Mouse (Mus musculus) kidney, adult 8-10 months (tissue): ENCODE measurements around the gene Cxcr6.

Experiments
- DNase-seq, 2 experiments: peaks; one replicate each; pipeline ENCODE4 v3.0.0; 2022

Cxcr6 gene

DNA sequence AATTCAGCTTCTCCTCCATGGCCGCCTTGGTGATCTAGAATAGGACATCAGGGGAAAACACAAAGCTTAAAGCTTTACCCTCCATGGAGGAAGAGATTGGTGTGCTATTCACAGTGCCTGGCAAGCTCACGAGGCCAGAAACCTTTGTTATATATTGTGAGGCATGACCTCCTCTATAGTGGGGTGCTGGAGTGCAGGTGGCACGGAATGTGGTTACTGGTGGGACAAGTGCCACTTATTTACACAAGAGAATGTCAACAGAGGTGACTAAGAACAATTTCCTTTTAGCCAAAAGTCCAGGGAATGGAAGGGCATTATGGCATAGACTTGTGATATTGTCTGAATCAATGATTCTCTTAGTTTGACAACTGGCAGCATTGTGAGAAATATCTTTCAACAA, 20.4 kb downstream of the Cxcr6 start:
- DNase-seq: no peak

DNA sequence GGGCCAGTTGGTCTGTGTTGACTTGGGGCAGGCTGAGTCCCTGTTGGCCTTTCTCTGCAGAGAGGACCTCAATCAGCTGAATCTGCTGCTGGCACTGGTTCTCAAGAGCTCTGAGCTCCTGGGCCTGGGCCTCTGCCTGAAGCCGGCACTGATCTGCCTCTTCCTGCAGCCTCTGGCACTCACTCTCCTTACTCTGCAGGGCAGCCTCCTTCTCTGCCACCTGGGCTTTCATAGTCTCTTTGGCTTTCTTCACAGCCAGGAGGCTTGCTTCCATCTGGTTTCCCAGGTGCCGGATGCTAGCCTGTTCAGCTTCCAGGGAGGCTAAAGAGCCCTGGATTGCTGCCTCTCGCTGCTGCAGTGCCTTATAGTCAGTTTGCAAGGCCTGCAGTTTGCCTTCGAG, 22.6 kb downstream of the Cxcr6 start:
- no peak for DNase-seq

DNA sequence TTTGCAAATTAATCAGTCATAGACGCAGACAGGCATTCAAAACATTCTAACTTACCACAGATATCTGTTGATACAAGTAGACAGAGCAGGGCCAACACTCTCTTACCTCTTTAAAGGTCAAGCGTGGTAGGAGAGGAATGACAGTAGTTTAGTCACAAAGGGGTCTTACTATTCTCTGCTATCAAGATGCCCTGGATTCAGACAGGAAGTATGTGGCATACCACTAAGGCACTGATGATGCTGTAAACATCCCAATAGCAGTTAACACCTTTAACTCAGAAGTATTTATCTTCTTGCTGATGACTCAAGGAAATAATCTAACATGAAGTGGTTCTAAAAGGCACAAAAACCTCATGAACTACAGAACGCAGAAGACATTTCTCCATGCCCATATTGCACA, 29.6 kb downstream of the Cxcr6 start:
- no peak for DNase-seq

DNA sequence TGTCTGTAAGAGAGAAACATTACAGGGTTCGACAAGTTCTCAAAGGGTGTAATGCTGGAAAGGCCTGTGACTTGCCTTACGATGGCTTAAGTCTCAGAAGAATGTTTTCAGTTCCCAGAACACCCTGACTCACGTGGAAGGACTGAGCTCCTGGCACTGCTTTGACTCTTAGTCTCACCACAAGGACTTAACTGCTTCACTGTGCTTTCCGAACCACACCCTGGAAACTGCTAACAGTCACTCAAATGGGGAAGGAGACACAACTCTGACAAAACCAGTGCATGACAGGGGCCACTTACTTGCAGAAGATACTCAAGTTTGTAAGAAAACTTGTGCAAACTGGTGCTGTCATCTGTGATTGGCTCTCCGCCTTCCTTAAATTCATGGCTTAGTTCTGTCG, 34.0 kb downstream of the Cxcr6 start:
- DNase-seq: no peak

DNA sequence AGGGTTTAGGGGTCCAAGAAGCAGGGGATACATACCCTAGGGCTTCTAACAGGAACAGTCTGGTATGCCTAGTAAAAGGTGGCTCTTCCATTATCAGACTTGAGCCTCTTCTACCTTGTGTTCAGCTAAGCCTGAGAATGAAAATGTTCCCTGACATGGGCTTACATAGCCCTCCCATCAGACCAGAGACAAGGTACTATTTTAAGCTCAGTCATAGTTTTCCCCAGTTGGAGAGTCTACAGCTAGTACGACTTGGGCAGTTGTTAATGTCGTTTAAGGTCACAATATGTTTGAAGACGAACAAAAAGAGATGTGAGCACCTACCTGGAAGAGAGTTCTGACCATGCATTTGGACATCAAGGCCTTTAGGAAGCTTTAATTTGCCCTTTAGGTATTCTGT, 38.2 kb downstream of the Cxcr6 start:
- no peak for DNase-seq

DNA sequence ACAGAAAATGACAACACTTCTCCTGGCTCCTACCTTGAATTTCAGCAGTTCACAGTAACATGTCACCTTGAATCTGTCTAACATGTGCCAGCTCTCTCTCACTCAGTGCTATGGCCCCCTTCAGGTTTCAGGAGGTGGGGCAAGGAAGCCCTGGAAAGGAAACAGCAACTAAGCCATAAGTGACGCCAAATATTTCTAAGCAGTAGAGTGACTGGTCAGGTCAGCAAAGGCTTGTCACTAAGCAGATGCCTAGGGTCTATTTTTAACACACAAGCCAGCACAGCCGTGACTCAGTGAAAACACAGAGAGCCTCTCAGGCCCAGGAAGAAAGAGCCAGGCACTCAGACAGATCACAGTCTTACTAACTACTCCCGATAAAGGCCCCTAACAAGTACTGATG, 38.8 kb downstream of the Cxcr6 start:
- no peak for DNase-seq

DNA sequence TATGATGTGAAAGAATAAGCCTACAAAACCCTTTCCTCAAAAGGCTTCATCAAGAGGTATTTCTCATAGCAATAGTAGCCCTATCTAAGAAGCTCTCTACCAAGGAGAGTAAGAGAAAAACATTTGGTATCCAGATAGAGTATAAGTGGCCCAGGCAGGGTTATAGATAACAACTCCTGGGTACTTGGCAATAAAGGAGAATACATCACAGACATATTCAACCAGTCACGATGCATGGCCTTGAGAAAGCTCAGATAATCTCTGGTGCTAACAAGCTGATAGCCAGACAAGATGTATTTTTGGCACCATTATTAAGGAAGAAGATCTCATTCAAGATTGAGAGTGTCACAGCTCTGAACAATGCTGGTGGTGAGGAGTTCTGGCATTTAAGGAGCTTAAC, 40.2 kb downstream of the Cxcr6 start:
- DNase-seq: no peak

DNA sequence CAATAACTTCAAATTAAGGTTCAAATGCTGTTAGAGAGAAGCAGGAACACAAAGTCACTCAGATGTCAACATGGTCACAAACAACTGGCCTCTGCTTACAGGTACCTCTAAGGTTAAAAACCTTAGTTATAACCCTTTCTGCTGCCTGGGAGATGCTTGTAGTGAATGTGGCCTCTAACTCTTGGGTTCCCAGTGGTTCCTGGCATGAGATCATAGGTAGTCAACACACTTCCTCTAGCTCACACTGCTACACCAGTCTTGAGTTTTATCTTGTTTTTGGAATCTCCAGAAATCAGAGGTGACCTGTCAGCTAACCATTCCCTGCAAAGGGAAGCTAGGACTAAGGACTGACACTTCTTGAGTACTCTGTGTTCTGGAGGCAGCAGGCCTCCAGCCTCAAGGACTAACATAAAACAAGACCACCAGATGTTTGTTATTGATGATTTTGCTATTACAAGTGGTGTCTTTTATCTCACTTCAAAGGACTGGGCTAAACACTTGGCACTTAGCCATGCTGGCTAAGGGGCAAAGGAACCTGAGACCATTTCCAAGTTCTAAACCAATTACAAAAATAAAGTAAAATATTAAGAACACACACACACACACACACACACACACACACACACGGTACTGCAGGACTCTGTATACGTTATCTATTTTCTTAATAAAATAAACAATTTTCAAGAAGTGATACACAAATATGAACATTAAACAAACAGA, 43.9 kb downstream of the Cxcr6 start:
- DNase-seq: no peak

DNA sequence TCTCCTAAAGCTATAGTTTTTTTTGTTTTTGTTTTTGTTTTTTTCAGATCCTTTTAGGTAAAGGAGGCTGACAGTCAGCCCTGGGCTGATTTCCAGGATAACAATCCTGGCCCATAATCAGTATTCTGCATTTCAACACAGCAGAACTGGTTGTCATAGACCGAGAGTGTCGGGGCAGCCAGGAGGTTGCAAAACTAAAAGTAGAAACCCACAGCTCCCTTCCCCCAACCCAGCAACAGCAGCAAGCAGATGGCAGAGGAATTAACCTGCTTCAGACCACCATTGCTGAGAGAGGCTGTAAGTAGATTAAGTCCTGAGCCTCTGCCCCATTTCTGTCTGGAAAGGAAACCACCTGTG, 44.4 kb downstream of the Cxcr6 start:
- no peak for DNase-seq

DNA sequence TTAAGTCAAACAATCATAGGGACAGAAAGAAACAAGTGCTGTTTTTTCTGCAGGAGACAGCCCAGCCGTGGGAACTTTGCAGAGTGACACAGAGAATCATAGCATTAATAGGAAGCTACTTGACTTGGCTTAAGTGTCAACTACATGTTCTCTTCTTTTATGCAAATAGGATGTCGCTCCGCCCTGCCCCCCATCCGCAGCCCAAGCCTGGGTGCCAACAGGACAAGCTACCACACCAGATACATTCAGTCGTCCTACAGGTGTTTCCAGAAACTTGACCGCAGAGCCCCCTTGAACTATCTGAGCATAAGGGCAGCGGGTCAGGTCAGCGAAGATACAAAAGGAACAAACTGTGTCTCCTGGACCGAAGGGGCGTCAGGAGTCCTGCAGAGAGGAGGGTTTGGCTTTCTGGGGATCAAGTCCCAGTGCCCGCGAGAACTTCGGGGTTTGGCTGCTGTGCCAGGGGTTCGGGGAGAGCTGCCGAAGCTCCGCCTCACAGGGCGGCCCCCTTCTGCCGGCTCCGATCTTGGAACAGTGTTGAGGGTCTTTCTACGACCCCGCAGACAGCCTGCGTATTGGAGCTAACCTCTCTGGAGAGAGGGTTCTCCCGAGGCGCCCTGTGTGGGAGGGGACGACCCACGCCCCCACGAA, 44.9 kb downstream of the Cxcr6 start:
- DNase-seq: peak; percentile 61 to 68

DNA sequence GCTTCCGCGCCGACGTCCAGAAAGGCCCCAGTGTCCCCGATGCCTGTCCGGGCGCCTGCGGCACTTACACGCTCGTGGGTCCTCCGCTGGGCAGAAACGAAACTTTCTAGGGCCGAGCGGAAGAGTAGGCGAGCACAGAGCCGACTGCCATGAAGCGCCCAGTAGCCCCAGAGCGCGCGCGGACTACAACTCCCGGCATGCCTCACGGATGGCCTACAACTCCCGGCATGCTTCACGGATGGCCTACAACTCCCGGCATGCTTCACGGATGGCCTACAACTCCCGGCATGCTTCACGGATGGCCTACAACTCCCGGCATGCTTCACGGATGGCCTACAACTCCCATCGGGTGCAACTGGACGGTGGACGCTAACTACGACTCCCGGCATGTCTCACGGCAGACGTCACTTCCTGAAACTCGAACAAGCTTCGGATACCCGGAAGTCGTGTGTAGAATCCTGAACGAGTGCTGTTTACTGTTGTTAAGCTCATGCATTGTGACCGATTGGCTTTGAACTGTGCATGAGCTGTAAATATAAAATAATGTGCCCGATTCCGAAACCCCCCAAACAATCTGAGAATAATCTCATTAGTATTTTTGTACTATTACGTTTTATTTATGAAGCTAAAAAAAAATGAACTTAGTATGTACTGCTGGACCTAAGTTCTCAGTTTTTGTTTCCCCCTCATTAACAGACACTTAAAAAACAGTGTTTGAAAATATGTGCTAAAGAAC, 45.6 kb downstream of the Cxcr6 start, which contains the start of gene Fyco1:
TSS of gene Fyco1 (minus strand) at position 187 of the 736 bp plus-strand sequence.
- peak; percentile 95 to 99 for DNase-seq

DNA sequence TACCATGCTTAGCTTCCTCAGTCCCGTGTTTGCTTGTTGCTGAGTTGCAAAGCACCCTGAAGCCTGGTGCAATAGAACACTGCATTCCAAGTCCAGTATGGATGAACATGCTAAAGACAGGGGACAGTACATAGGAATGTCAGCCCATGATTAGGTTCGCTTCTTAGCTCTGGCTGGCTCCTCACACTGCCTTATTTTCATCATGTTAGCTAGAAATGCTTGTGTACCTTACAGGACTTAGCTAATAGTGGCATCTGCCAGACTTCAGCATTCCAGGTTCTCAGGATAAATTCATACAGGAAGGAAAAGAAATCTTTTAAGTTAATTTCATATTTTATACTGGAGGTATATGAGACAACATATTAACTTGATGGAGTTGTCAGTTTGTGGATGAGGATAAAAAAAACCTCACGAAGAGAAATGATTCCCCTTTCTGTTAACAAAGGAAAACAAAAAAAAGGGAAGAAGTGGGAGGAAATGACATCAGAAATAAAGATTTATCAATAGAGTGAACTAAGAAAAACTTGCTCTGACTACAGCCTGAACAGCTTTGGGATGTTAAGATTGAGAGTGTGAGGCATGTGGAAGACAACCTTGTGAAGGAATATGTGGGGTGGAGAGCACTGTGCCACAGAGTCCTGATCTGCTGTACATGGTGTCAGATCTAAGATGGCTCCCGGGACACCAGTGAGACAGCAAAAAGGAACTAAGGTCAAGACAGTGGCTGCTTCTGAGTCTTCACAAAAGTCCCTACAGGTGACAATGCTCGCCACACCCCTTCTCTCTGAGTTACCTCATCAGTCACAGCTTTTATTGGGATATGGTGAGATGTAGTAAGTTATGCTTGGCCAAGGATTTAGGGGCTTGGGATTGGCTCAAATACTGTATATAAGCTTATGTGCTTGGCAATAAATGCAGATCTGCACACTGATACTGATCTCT, 46.4 kb downstream of the Cxcr6 start:
- DNase-seq: peak in 1 of 2 experiments; percentile 7

DNA sequence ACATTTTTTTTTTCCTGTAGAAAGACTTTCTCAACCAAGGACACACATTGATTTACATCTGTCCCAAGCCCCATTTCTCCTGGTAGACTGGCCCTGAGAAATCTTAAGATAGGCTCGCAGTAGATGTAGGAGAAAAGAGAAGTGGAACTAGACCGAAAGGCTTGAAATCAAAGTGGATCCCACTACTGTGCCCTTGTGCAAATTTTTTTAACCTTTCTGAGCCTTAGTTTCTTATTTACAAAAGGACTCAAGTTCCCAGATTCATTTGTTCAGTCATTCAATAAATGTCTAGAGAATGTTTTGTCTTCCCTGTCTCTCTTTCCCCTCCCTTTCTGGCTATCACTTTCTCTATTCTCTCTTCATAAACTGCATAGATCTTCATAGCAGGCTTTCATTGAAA, 50.6 kb downstream of the Cxcr6 start:
- no peak for DNase-seq
